Mouse (Mus musculus): Measurements from ENCODE around the gene Nek6. TPM values are rescaled to one million over a fixed set of nuclear protein-coding genes. Genes with fewer than 3 reads are reported as not detected.

Gene Nek6
- total RNA-seq, 2 experiments from 2014 or later = 18.9 to 19.4 TPM

GRCm38 (mm10) chr2:38621610-38622021, 110.2 kb downstream of the Nek6 start:
- peak; percentile 73 for DNase-seq

DNA sequence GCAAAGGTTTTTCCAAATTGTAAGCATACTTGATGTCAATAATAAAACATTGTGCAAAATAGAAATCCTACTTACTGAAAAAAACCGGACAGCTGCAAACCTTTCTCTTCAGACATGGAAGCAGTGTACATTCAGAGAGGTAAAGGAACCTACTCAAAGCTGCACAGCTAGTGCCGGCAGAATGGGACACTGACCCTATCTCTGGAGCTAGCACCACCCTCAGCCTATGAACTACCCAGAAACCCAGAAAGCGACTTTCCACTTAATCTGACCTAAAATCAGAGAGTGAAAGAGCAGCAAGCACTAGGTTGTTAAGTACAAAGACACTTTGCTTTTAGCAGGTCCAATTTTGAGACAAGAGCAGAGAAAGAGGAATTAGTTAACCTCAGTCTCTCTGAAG, 112.0 kb downstream of the Nek6 start:
- no peak for DNase-seq

DNA sequence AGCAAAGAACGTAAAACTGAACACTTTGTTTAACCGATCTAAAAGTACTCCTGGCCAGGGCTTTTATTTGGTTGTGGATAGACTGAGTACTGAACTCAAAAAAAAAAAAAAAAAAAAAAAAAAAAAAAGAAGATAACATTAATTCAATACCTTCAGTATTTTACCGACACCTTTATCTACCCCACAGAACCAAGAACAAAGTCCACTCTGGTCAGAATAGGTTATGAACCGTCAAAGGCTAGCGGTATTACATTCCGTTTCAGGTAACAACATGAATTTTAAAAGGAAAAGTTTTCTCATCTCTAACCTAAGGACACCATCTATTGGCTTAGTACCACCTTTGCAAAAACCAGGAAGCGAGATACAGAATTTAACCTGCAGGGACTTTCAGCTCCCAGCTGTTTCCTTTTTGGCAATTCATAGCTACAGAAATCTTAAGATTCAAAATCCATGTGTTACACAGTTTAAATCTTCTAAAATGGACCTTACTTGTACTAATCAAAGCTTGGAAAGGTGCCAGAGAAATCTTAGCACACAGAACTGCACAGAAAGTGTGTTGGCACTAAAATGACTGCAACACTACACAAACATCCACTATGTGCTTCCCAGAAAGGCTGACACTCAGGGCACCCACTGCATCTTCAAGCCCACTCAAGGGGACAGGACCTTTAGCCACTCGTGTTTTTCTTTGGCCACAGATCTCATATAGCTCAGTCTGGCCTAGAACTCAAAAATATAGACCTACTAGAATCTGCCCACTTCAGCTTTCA, 112.6 kb downstream of the Nek6 start:
- no peak for DNase-seq

DNA sequence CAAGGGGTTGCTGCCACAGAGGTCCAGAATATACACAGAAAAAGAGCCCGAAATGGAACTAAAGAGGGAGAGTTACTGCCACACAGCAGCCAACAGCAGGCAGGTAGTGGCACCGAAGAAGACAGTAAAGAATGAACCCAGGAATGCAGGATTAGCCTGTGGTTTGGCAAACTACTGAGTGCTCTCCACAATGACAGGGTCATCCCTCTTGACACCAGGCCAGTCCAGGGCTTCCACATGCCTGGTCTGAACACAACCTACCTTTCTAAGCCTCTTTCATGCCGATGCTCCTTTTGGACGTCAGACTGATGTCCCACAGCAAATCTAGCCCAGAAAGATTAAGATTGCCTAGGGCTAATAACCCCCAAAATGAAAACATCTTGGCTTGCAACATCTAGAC, 117.4 kb downstream of the Nek6 start:
- DNase-seq = no peak

GRCm38 (mm10) chr2:38629451-38629850, 118.0 kb downstream of the Nek6 start:
- no peak for DNase-seq

DNA sequence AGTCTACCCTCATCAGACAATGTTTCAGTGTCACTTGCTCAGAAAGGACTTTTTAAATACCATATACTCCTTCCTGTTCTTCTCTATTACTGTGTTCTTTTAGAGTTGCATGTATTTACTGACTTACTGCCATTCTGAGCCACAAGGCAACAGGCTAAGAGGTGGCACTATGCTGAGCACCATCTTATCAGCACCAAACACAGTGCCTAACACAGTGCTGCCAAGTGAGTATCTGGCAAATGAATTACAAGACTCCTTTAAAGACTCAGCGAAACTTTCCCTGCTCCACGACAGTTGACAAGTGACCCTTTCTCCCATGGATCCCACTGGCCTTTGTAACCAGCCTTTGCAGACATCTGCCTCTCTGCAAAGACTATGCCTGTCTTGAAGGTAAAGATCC, 119.1 kb downstream of the Nek6 start:
- no peak for DNase-seq

- DNase-seq = no peak
Observed at GRCm38 (mm10) chr2:38637716-38638267, 126.3 kb downstream of the Nek6 start.

GRCm38 (mm10) chr2:38641761-38642160, 130.3 kb downstream of the Nek6 start:
- DNase-seq = no peak

GRCm38 (mm10) chr2:38643625-38644427, 132.4 kb downstream of the Nek6 start, which contains the start of gene Psmb7:
TSS of gene Psmb7 (minus strand) at chr2:38644087.
- DNase-seq = peak; percentile 90

Small RNAs within 50 kb of the gene (microRNA-seq; reads per million reads assigned to microRNA genes)
- not detected for gene Gm27634

Other genes with a start within 250 kb of the Nek6 start
- 10 to 100 TPM; 16.7 to 25.0 TPM for gene Dennd1a, start 224.3 kb upstream of the Nek6 start, total RNA-seq (2021)
- gene Lhx2, start 172.4 kb upstream of the Nek6 start, total RNA-seq (2021) = 1 to 10 TPM in 1 of 2 experiments, under 1 TPM in 1; 0.91 to 1.5 TPM
- gene Psmb7, start 132.4 kb downstream of the Nek6 start, total RNA-seq (2021) = 100 to 1,000 TPM; 274 to 276 TPM
- 100 to 1,000 TPM; 221 to 331 TPM for gene Nr5a1, start 202.9 kb downstream of the Nek6 start, total RNA-seq (2021)